Mouse (Mus musculus) Patski (cell line): Measurements from ENCODE around the gene Kdm4b. TPM values are rescaled to one million over a fixed set of nuclear protein-coding genes. Genes with fewer than 3 reads are reported as not detected.

Experiments used
- ATAC-seq: fragments of 100-300 bp; one replicate; pipeline ENCODE4 v1.8.0; 2021
- CTCF ChIA-PET: fragments of 350-600 bp; sonication (Branson Sonifier 250); formaldehyde crosslinking; loops from one replicate; lab custom pipeline; 2022; ENCODE audit warnings: inconsistent platforms; lab: Charles Lee
- POLR2A ChIA-PET: fragments of 350-600 bp; sonication (Branson Sonifier 250); formaldehyde crosslinking; loops from one replicate; lab custom pipeline; 2022; ENCODE audit warnings: antibody characterized with exemption, inconsistent platforms; lab: Charles Lee
- DNase-seq: peaks from one replicate; pipeline ENCODE4 v3.0.0-alpha.2; 2011; ENCODE audit warnings: low read depth, low spot score
- H3K27me3 ChIP-seq: fragments of 371-371 bp; one replicate; pipeline ENCODE4 v1.5.1; 2021
- CTCF ChIP-seq: fragments of 100-300 bp; IDR thresholded peaks from one replicate; pipeline ENCODE4 v1.5.1; 2021
- in situ Hi-C: fragments of 300-500 bp; cut with MboI; formaldehyde crosslinking; loops from 3 replicates; pipeline ENCODE4 v1.11.1; 2018; ENCODE audit warnings: low pct_unique_long_range_greater_than_20kb, mixed read lengths
- polyA plus RNA-seq: library from polyadenylated mRNA; unstranded; gene quantifications from one replicate; pipeline ENCODE4 v1.2.3, GENCODE M21; 2021

Gene Kdm4b
- polyA plus RNA-seq, 1 experiment from 2014 or later: 29.1 TPM

DNA sequence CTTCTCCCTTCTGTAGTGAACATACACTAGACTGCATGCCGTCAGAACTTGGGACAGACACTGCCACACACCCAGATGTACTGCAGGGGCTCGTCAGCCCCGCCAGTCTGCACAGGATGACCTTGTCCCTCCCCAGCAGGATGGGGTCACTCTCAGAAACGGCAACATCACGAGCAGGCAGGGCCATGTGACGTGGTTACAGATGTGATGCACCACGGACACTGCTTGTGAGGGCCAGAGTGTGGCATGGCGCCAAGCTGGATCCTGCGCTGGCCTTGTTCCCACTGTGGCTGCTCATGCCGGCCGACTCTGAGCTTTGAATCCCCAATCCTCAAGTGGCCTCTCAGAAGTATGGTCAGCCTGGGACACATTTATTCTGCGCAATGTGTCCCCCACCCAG, 92.4 kb downstream of the Kdm4b start:
- ATAC-seq (no peak), DNase-seq (no peak)
- in situ Hi-C loops: no loop called here
- TF ChIP-seq CTCF: no peak
- POLR2A ChIA-PET: no interaction called here
- CTCF ChIA-PET: no interaction called here
- no peaks in the 10 kb centered on the region for H3K27me3 ChIP-seq

- ATAC-seq (no peak), DNase-seq (no peak)
- ChIA-PET CTCF (interaction anchor here (1.0 to 1.4 kb wide), 3 partner anchors 10 to 63 kb away, joined by 3 read pairs; no protein-coding TSS in a partner anchor), POLR2A (no interaction called here)
- H3K27me3 ChIP-seq: no peaks in the 10 kb centered on the region
- TF ChIP-seq CTCF: no peak
- in situ Hi-C loops: no loop called here
These were observed 94.2 kb downstream of the Kdm4b start for GRCm38 (mm10) chr17:56420022-56420421.

DNA sequence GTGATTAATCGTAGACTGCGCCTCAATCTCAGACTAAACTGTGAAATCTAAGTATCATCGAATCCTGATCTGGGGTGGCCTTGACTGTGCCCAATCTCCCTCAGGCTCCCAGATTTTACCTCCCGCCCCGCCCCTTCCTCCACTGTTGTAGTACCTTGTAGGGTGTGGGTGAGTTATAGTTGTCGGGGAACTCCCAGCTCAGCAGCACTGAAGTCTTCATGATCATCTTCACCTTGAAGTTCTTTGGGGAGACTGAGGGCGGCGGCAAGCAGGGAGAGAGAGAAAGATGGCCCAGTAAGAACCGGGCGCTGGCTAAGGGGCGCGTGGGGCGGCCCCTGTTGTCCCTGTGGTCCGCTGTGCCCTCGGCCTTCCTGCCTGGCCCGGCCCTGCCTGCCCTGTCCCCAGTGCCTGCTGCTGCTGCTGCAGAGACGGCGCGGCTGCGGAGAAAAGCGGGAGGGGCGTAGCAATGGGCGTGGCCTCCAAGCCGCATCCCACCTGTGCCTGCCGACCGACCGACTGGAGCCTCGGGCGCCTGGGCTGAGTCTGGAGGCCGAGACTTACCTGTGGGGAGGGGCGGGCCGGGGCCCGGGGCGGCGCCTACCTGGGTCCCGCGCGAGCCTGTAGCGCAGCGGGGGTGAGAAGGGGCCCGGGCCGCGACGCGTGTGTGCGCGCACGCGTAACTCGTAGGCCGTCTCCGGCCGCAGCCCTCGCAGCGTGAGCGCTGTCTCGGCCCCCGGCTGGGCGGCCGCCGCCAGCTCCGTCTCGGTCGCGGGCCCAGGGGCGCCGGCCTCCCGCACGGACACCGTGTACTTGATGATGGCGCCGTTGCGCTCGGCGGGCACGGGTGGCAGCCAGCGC, 99.1 kb downstream of the Kdm4b start:
- ATAC-seq: peak; percentile 9
- in situ Hi-C loops: no loop called here
- H3K27me3 ChIP-seq: no peaks in the 10 kb centered on the region
- no peak for DNase-seq
- no peak for TF ChIP-seq CTCF
- CTCF ChIA-PET: no interaction called here
- POLR2A ChIA-PET: no interaction called here

- no peak for TF ChIP-seq CTCF
- DNase-seq (no peak), ATAC-seq (no peak)
- ChIA-PET POLR2A (no interaction called here), CTCF (no interaction called here)
- in situ Hi-C loops: no loop called here
- H3K27me3 ChIP-seq: no peaks in the 10 kb centered on the region
These were observed 99.7 kb downstream of the Kdm4b start for GRCm38 (mm10) chr17:56425584-56425914.

GRCm38 (mm10) chr17:56425941-56426340, 100.1 kb downstream of the Kdm4b start:
- ChIA-PET CTCF (no interaction called here), POLR2A (no interaction called here)
- no peak for DNase-seq
- in situ Hi-C loops: no loop called here
- no peaks in the 10 kb centered on the region for H3K27me3 ChIP-seq
- ATAC-seq: no peak
- TF ChIP-seq CTCF: no peak

GRCm38 (mm10) chr17:56427857-56428256, 102.0 kb downstream of the Kdm4b start:
- POLR2A ChIA-PET: no interaction called here
- ATAC-seq: no peak
- H3K27me3 ChIP-seq: no peaks in the 10 kb centered on the region
- no peak for TF ChIP-seq CTCF
- no peak for DNase-seq
- CTCF ChIA-PET: no interaction called here
- in situ Hi-C loops: no loop called here

DNA sequence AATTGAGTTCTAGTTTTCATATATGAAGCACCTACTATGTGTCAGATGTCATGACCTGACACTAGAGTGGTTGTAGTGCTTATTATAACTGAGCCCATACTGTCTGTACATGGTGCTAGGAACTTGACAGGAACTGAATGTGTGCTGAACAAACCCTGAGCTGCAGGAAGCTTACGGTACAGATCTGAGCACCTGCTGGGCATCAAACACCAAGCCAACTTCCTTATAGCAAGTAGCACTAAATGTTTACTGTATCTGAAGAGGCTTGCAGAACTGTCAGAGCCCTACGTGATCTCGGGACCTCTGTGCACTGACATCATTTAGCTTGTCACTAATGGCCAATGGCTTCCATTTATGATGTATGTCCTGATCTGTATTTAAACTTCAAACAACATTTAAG, 105.7 kb downstream of the Kdm4b start:
- TF ChIP-seq CTCF: no peak
- POLR2A ChIA-PET: no interaction called here
- in situ Hi-C loops: no loop called here
- DNase-seq (no peak), ATAC-seq (no peak)
- CTCF ChIA-PET: no interaction called here
- H3K27me3 ChIP-seq: no peaks in the 10 kb centered on the region

DNA sequence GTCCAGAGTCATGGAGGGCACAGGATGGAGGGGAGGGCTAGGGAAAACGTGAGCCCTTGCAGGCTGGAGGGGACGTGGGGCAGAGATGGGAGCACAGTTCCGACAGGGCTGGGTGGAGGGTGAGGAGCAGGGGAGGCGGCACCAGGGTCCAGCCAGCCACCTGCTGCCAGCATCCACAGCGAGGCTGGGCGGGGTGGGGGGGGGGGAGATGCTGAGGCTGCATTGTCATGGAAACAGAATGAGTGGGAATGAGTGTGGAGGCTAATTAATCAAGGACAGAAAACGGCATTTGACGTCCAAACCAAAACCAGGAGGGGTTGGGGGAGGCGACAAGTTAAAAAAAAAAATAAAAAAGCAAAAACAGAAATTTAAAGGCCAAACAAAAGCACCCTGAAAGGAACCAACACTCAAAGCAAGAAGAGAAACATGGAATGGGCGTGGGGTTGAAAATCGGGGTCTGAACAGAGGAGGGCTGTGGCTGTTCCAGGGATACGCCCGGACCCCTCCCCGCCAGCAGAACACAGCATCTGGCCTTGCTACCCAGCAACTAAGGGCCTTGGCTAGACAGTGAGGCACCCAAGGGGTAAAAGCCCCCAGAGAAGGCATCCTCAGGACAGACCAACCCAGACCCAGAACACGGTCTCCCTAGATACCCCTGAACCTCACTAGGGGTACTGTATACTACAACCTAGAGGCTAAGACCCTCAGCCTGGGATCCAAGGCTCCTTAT, 114.0 kb downstream of the Kdm4b start:
- no peak for TF ChIP-seq CTCF
- ATAC-seq (no peak), DNase-seq (no peak)
- H3K27me3 ChIP-seq: no peaks in the 10 kb centered on the region
- ChIA-PET CTCF (no interaction called here), POLR2A (no interaction called here)
- in situ Hi-C loops: no loop called here

DNA sequence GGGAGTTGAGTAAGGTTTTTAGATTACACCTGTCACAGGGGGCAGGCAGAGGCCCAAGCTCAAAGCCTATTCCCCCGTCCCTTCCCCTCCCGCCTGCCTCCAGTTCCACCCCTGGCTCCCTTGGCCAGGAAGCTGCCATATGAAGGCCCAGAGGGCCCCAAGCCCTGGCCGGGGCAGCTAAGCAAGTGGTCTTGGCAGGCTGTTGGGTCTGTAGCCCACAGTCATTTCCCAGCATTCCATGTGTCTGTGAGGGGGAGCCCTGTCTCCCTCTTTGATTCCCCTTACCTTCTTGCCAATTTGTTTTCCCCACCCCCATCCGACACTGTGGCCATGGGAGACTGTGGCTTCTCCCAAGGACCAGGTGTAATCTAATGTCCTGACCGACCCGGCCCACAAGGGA, 116.5 kb downstream of the Kdm4b start:
- ATAC-seq (no peak), DNase-seq (no peak)
- CTCF ChIA-PET: no interaction called here
- POLR2A ChIA-PET: no interaction called here
- no peaks in the 10 kb centered on the region for H3K27me3 ChIP-seq
- TF ChIP-seq CTCF: no peak
- in situ Hi-C loops: no loop called here

- in situ Hi-C loops: no loop called here
- ATAC-seq (no peak), DNase-seq (no peak)
- ChIA-PET CTCF (no interaction called here), POLR2A (interaction anchor here (1.1 kb wide), 1 partner anchor 73 kb away, joined by 3 read pairs; no protein-coding TSS in a partner anchor)
- TF ChIP-seq CTCF: no peak
- H3K27me3 ChIP-seq: no peaks in the 10 kb centered on the region
These were observed 117.5 kb downstream of the Kdm4b start for GRCm38 (mm10) chr17:56443341-56443795.

DNA sequence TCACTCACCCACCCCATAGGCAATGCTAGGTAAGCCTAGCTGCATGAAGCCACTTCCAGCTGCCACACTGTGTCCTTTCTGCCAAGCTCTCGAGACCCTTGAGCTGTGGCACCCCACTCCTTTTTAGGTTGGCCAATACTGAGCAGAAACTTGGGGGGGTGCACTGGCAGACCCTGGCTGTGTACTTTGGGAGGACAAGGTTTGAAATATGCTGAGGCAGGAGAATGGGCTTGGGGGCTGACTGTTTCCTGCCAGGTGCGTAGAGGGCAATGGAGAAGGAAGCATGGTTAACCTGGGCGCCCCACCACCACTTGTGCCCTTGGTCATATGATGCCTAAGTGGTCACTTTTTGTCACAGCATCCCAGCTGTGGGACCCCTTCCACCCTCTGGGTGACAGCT, 118.9 kb downstream of the Kdm4b start:
- DNase-seq: no peak
- in situ Hi-C loops: no loop called here
- POLR2A ChIA-PET: no interaction called here
- no peak for TF ChIP-seq CTCF
- CTCF ChIA-PET: no interaction called here
- no peak for ATAC-seq
- H3K27me3 ChIP-seq: no peaks in the 10 kb centered on the region
